Mouse (Mus musculus): Measurements from ENCODE around the gene Arfgap2. TPM values are rescaled to one million over a fixed set of nuclear protein-coding genes. Genes with fewer than 3 reads are reported as not detected.

Gene Arfgap2
- polyA plus RNA-seq, 1 experiment from 2014 or later = 59.2 TPM

GRCm38 (mm10) chr2:91255661-91256150 lies 9.1 kb upstream of the Arfgap2 start, which contains the start of gene Pacsin3:
TSS of gene Pacsin3 (plus strand) at chr2:91255954.
- H3K36me3 ChIP-seq (ENCODE audit: control insufficient read depth, insufficient read depth, low read length) = peaks cover 5% of the 10 kb centered on the region
- 1% methylated on average over 27 of the region's 27 CpGs for WGBS
- H3K27ac ChIP-seq (replicated peaks in 1 of 2; ENCODE audit: control insufficient read depth in 1 of 2, insufficient read depth in 1 of 2, low read depth in 2 of 2, low read length in 2 of 2) = peak within 1 kb of the TSS; percentile 29 to 70; a peak in 3 of 4 replicates
- peak; percentile 13; the same call in 1 of the 2 replicates for ATAC-seq (ENCODE audit: insufficient number of reproducible peaks, insufficient read depth, low FRiP score, low read depth)
- no peaks in the 10 kb centered on the region for H3K9me3 ChIP-seq (ENCODE audit: control insufficient read depth, low read length)
- peaks cover 10% of the 10 kb centered on the region for H3K27me3 ChIP-seq (ENCODE audit: control insufficient read depth, insufficient read depth, low read length)
- H3K4me2 ChIP-seq (ENCODE audit: low read length) = peak within 1 kb of the TSS; percentile 75
- H3K4me1 ChIP-seq (ENCODE audit: control insufficient read depth in 2 of 2, insufficient read depth in 2 of 2, low read length in 2 of 2) = peaks cover 28 to 42% of the 10 kb centered on the region in 2 experiments
- peak within 1 kb of the TSS; percentile 78 for H3K9ac ChIP-seq (ENCODE audit: low read length)
- peak within 1 kb of the TSS; percentile 65 to 71 for H3K4me3 ChIP-seq (ENCODE audit: control insufficient read depth in 1 of 2, insufficient read depth in 1 of 2, low read depth in 1 of 2, low read length in 2 of 2)

GRCm38 (mm10) chr2:91256256-91257125 lies 8.3 kb upstream of the Arfgap2 start:
- peak overlapping the region; percentile 78 for H3K9ac ChIP-seq (ENCODE audit: low read length)
- no peaks in the 10 kb centered on the region for H3K9me3 ChIP-seq (ENCODE audit: control insufficient read depth, low read length)
- H3K27ac ChIP-seq (replicated peaks in 1 of 2; ENCODE audit: control insufficient read depth in 1 of 2, insufficient read depth in 1 of 2, low read depth in 2 of 2, low read length in 2 of 2) = peak overlapping the region; percentile 29 to 70; a peak in 3 of 4 replicates
- peaks cover 10% of the 10 kb centered on the region for H3K27me3 ChIP-seq (ENCODE audit: control insufficient read depth, insufficient read depth, low read length)
- peak overlapping the region; percentile 75 for H3K4me2 ChIP-seq (ENCODE audit: low read length)
- peaks cover 28 to 42% of the 10 kb centered on the region in 2 experiments for H3K4me1 ChIP-seq (ENCODE audit: control insufficient read depth in 2 of 2, insufficient read depth in 2 of 2, low read length in 2 of 2)
- peaks cover 13% of the 10 kb centered on the region for H3K36me3 ChIP-seq (ENCODE audit: control insufficient read depth, insufficient read depth, low read length)
- peak overlapping the region; percentile 65 to 71 for H3K4me3 ChIP-seq (ENCODE audit: control insufficient read depth in 1 of 2, insufficient read depth in 1 of 2, low read depth in 1 of 2, low read length in 2 of 2)
- ATAC-seq (ENCODE audit: insufficient number of reproducible peaks, insufficient read depth, low FRiP score, low read depth) = peak; percentile 60
- WGBS = under 1% methylated on average over 51 of the region's 52 CpGs

- 2% methylated on average over 22 of the region's 22 CpGs for WGBS
- Histone ChIP-seq H3K4me2 (ENCODE audit: low read length) (peak overlapping the region; percentile 75), H3K27me3 (ENCODE audit: control insufficient read depth, insufficient read depth, low read length) (peaks cover 10% of the 10 kb centered on the region), H3K4me3 (ENCODE audit: control insufficient read depth in 1 of 2, insufficient read depth in 1 of 2, low read depth in 1 of 2, low read length in 2 of 2) (peak overlapping the region; percentile 65 to 71), H3K4me1 (ENCODE audit: control insufficient read depth in 2 of 2, insufficient read depth in 2 of 2, low read length in 2 of 2) (peaks cover 25 to 35% of the 10 kb centered on the region in 2 experiments), H3K27ac (replicated peaks in 1 of 2; ENCODE audit: control insufficient read depth in 1 of 2, insufficient read depth in 1 of 2, low read depth in 2 of 2, low read length in 2 of 2) (peak overlapping the region; percentile 42 to 70), H3K36me3 (ENCODE audit: control insufficient read depth, insufficient read depth, low read length) (peaks cover 19% of the 10 kb centered on the region), H3K9me3 (ENCODE audit: control insufficient read depth, low read length) (no peaks in the 10 kb centered on the region), H3K9ac (ENCODE audit: low read length) (peak overlapping the region; percentile 78)
- peak; percentile 22; the same call in 1 of the 2 replicates for ATAC-seq (ENCODE audit: insufficient number of reproducible peaks, insufficient read depth, low FRiP score, low read depth)
Observed at GRCm38 (mm10) chr2:91257126-91257980, 7.4 kb upstream of the Arfgap2 start.

GRCm38 (mm10) chr2:91258054-91258453 lies 6.7 kb upstream of the Arfgap2 start:
- H3K9ac ChIP-seq (ENCODE audit: low read length) = peak overlapping the region; percentile 78
- H3K9me3 ChIP-seq (ENCODE audit: control insufficient read depth, low read length) = no peaks in the 10 kb centered on the region
- peak overlapping the region in 1 of 2 experiments; percentile 70; a peak in 2 of 4 replicates for H3K27ac ChIP-seq (replicated peaks in 1 of 2; ENCODE audit: control insufficient read depth in 1 of 2, insufficient read depth in 1 of 2, low read depth in 2 of 2, low read length in 2 of 2)
- peak overlapping the region in 1 of 2 experiments; percentile 71; a peak in 3 of 4 replicates for H3K4me3 ChIP-seq (ENCODE audit: control insufficient read depth in 1 of 2, insufficient read depth in 1 of 2, low read depth in 1 of 2, low read length in 2 of 2)
- WGBS = 74% methylated on average over 5 of the region's 5 CpGs
- ATAC-seq (ENCODE audit: insufficient number of reproducible peaks, insufficient read depth, low FRiP score, low read depth) = no peak
- peak overlapping the region; percentile 75 for H3K4me2 ChIP-seq (ENCODE audit: low read length)
- peaks cover 25 to 28% of the 10 kb centered on the region in 2 experiments for H3K4me1 ChIP-seq (ENCODE audit: control insufficient read depth in 2 of 2, insufficient read depth in 2 of 2, low read length in 2 of 2)
- peaks cover 10% of the 10 kb centered on the region for H3K27me3 ChIP-seq (ENCODE audit: control insufficient read depth, insufficient read depth, low read length)
- H3K36me3 ChIP-seq (ENCODE audit: control insufficient read depth, insufficient read depth, low read length) = peaks cover 26% of the 10 kb centered on the region

- H3K36me3 ChIP-seq (ENCODE audit: control insufficient read depth, insufficient read depth, low read length) = peaks cover 33% of the 10 kb centered on the region
Observed at GRCm38 (mm10) chr2:91258830-91259229, 5.9 kb upstream of the Arfgap2 start.

GRCm38 (mm10) chr2:91259493-91259892 lies 5.3 kb upstream of the Arfgap2 start:
- Histone ChIP-seq H3K27me3 (ENCODE audit: control insufficient read depth, insufficient read depth, low read length) (peaks cover 4% of the 10 kb centered on the region), H3K4me2 (ENCODE audit: low read length) (peak overlapping the region; percentile 24; the same call in 1 of the 2 replicates), H3K4me1 (ENCODE audit: control insufficient read depth in 2 of 2, insufficient read depth in 2 of 2, low read length in 2 of 2) (peaks cover 26 to 33% of the 10 kb centered on the region in 2 experiments), H3K4me3 (ENCODE audit: control insufficient read depth in 1 of 2, insufficient read depth in 1 of 2, low read depth in 1 of 2, low read length in 2 of 2) (no peak overlapping the region), H3K27ac (replicated peaks in 1 of 2; ENCODE audit: control insufficient read depth in 1 of 2, insufficient read depth in 1 of 2, low read depth in 2 of 2, low read length in 2 of 2) (peak overlapping the region; percentile 35 to 72; a peak in 3 of 4 replicates), H3K9ac (ENCODE audit: low read length) (peak overlapping the region; percentile 36; the same call in 1 of the 2 replicates), H3K36me3 (ENCODE audit: control insufficient read depth, insufficient read depth, low read length) (peaks cover 39% of the 10 kb centered on the region), H3K9me3 (ENCODE audit: control insufficient read depth, low read length) (no peaks in the 10 kb centered on the region)
- WGBS = 48% methylated on average over 1 of the region's 1 CpGs
- no peak for ATAC-seq (ENCODE audit: insufficient number of reproducible peaks, insufficient read depth, low FRiP score, low read depth)

More at GRCm38 (mm10) chr2:91258830-91259229, 5.9 kb upstream of the Arfgap2 start:
- no peak overlapping the region for H3K27ac ChIP-seq (replicated peaks in 1 of 2; ENCODE audit: control insufficient read depth in 1 of 2, insufficient read depth in 1 of 2, low read depth in 2 of 2, low read length in 2 of 2)
- ATAC-seq (ENCODE audit: insufficient number of reproducible peaks, insufficient read depth, low FRiP score, low read depth) = no peak
- peak overlapping the region; percentile 17; the same call in 1 of the 2 replicates for H3K9ac ChIP-seq (ENCODE audit: low read length)
- H3K4me3 ChIP-seq (ENCODE audit: control insufficient read depth in 1 of 2, insufficient read depth in 1 of 2, low read depth in 1 of 2, low read length in 2 of 2) = no peak overlapping the region
- no peaks in the 10 kb centered on the region for H3K9me3 ChIP-seq (ENCODE audit: control insufficient read depth, low read length)
- peak overlapping the region; percentile 75; the same call in 1 of the 2 replicates for H3K4me2 ChIP-seq (ENCODE audit: low read length)
- H3K4me1 ChIP-seq (ENCODE audit: control insufficient read depth in 2 of 2, insufficient read depth in 2 of 2, low read length in 2 of 2) = peaks cover 25 to 28% of the 10 kb centered on the region in 2 experiments
- WGBS = 30% methylated on average over 1 of the region's 1 CpGs
- H3K27me3 ChIP-seq (ENCODE audit: control insufficient read depth, insufficient read depth, low read length) = peaks cover 10% of the 10 kb centered on the region

All from heart, embryonic 14.5 days (tissue).